Mouse (Mus musculus) ES-E14 (cell line): ENCODE measurements at regions not wholly inside any gene's neighbourhood (a gene's known extent, or its start where the extent isn't known, plus 50 kb on each side); places are given as distances from the start of the nearest gene placed in this dataset.

Experiments used
- HCFC1 ChIP-seq: IDR thresholded peaks from 2 replicates; pipeline ENCODE4 v1.6.1; 2012; ENCODE audit warnings: low read length, inconsistent platforms, borderline replicate concordance; ENCODE audit not compliant: insufficient read depth
- MAFK ChIP-seq: IDR thresholded peaks from 2 replicates; pipeline ENCODE4 v1.6.1; 2014; ENCODE audit warnings: mild to moderate bottlenecking, low read depth, low read length, inconsistent platforms; ENCODE audit not compliant: insufficient read depth
- ZC3H11A ChIP-seq: IDR thresholded peaks from 2 replicates; pipeline ENCODE4 v1.6.1; 2012; ENCODE audit warnings: low read depth, mild to moderate bottlenecking, inconsistent platforms, low read length, borderline replicate concordance

GRCm38 (mm10) chr2:179325242-179325641 is 117.0 kb upstream of the Cdh4 start:
- TF ChIP-seq ZC3H11A (no peak), HCFC1 (no peak), MAFK (no peak)
